Mouse (Mus musculus) kidney, adult 2 months (tissue): Measurements from ENCODE around the gene Dohh. TPM values are rescaled to one million over a fixed set of nuclear protein-coding genes. Genes with fewer than 3 reads are reported as not detected.

Experiments
- DNase-seq: peaks from one replicate; pipeline ENCODE4 v3.0.0; 2021
- H3K27ac ChIP-seq: fragments of 200-500 bp; 2 replicates; pipeline ENCODE4 v1.5.1; 2012; ENCODE audit warnings: low read depth, low read length, control low read depth, inconsistent platforms; ENCODE audit not compliant: insufficient read depth
- H3K27me3 ChIP-seq: fragments of 200-500 bp; replicated peaks from 2 replicates; pipeline ENCODE4 v1.6.1; 2012; ENCODE audit warnings: mild to moderate bottlenecking, moderate library complexity, low read length, inconsistent platforms; ENCODE audit not compliant: control insufficient read depth, insufficient read depth
- H3K36me3 ChIP-seq: fragments of 200-500 bp; 2 replicates; pipeline ENCODE4 v1.6.1; 2012; ENCODE audit warnings: mild to moderate bottlenecking, moderate library complexity, low read length, inconsistent platforms; ENCODE audit not compliant: control insufficient read depth, insufficient read depth
- H3K4me1 ChIP-seq: fragments of 200-500 bp; 2 replicates; pipeline ENCODE4 v1.6.1; 2011; ENCODE audit warnings: low read length; ENCODE audit not compliant: control insufficient read depth, insufficient read depth
- H3K4me3 ChIP-seq: fragments of 200-500 bp; 2 replicates; pipeline ENCODE4 v1.5.1; 2011; ENCODE audit warnings: mild to moderate bottlenecking, low read depth, low read length, control low read depth; ENCODE audit not compliant: insufficient read depth
- CTCF ChIP-seq: fragments of 200-500 bp; conservative IDR thresholded peaks from 2 replicates; pipeline ENCODE4 v1.5.1; 2011; ENCODE audit warnings: low read depth, mild to moderate bottlenecking, control low read depth, low read length, moderate library complexity, mixed read lengths; ENCODE audit not compliant: insufficient read depth, insufficient read length
- POLR2A ChIP-seq: fragments of 200-500 bp; IDR thresholded peaks from one replicate; pipeline ENCODE4 v1.6.1; 2011; ENCODE audit warnings: low read depth, low read length, control low read depth
- WGBS: fragments of 180-500 bp; shearing (Covaris S2); methylation state at CpG from one replicate; pipeline ENCODE4 v1.1.7; 2018; 5-methylcytosine and 5-hydroxymethylcytosine counted together
- polyA plus RNA-seq: library from polyadenylated mRNA; depleted of rRNA; stranded (reverse); fragments of >200 nt; gene quantifications from 2 replicates; pipeline ENCODE4 v1.2.3, GENCODE M21; 2012

The Dohh gene
- polyA plus RNA-seq, 1 experiment: 60.6 TPM

DNA sequence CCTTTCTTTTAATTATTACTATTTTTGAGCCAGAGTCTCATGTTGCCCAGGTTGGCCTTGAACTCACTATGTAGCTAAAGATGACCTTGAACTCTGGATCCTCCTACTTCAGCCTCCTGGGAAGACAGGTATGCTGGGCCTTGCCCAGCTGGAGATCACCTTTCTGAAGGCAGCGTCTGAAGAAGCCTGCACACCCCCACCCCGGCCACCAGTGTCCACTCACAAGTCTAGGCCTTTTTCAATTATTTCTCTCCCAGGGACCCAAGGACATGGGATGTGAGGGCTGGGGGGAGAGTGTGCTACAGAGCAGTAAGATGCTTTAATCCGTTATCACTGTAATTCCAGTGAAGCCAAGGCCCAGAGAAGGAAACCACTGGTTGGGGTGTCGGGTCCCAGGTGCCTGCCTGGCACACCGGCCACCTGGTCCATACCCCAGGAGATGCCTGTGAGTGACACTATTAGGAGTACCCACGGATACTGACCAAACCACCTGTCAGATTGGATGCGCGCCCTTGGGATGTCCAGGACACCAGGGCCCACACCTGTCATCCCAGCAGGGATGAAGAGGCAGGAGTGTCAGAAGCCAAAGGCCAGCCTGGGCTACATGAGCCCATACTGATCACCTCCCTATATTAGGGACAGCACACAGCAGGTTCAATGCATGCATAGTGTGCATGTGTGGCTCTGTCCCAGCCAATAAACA lies 43.7 kb downstream of the Dohh start:
- TF ChIP-seq CTCF (no peak), POLR2A (no peak)
- peaks cover 37% of the 10 kb centered on the region for H3K4me1 ChIP-seq
- H3K27me3 ChIP-seq: no peaks in the 10 kb centered on the region
- H3K36me3 ChIP-seq: no peaks in the 10 kb centered on the region
- H3K4me3 ChIP-seq: no peak overlapping the region
- peak overlapping the region; percentile 69 for H3K27ac ChIP-seq
- WGBS: 87% methylated on average over 8 of the region's 8 CpGs
- DNase-seq: no peak

DNA sequence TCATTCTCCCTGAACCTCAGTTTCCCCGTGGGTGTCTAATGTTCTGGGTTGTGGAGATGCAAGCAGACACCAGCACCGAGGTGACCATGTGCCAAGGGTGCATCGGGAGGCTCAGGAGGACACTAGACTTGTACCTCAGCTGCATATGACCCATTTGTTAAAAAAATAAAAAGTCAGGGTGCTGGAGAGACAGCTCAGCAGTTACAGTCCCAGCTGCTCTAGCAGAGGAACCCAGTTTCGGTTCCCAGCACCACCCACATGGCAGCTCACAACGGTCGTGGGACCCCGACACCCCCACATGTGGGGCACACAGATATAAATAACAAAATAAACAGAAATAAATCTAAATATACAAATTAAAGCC lies 44.3 kb downstream of the Dohh start:
- Histone ChIP-seq H3K27ac (no peak overlapping the region), H3K4me1 (peaks cover 41% of the 10 kb centered on the region), H3K27me3 (no peaks in the 10 kb centered on the region), H3K36me3 (no peaks in the 10 kb centered on the region), H3K4me3 (no peak overlapping the region)
- no peak for DNase-seq
- 87% methylated on average over 7 of the region's 7 CpGs for WGBS
- no peak for TF ChIP-seq POLR2A
- no peak for TF ChIP-seq CTCF

DNA sequence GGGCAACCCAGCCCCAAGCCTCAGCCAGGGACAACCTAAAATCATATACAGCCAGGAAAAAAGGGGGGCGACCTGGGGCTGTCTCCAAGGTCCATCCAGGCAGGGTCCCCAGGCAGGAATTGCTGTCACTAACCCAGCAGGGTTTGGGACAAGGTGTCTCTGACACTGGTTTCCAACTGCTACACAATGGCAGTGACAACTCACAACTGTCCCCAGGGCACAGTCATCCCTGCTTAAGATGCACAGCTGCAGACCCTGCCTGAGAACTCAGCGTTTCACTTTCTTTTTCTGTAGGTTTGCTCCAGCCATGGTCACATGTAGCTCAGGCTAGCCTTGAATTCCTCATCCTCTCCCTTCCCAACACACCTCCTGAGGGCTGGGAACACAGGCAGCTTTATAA lies 44.9 kb downstream of the Dohh start:
- H3K27ac ChIP-seq: peak overlapping the region; percentile 98
- DNase-seq: no peak
- H3K36me3 ChIP-seq: no peaks in the 10 kb centered on the region
- 54% methylated on average over 2 of the region's 2 CpGs for WGBS
- TF ChIP-seq CTCF (no peak), POLR2A (no peak)
- H3K27me3 ChIP-seq: no peaks in the 10 kb centered on the region
- H3K4me1 ChIP-seq: peaks cover 41% of the 10 kb centered on the region
- no peak overlapping the region for H3K4me3 ChIP-seq

DNA sequence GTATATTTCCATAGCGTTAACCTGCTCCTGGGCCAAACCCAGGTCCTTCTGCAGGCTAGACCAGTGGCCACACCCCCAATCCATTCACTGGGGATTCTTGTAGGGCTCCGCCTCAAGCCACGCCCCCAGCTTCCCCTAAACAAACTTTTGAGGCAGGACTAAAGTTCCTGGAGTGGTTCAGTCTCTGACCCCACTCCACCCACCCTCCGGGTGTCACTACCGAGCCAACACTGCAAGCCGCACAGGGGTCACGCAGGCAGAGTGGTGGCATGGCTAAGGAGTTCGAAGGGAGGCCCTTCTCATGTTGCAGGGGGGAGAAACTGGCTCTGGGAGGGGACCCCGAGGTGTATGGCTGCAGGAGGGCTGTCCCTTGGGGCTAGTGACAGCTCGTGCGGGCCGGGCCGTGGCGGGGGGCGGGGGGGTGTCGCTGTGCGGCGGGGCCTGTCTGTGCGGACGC lies 45.4 kb downstream of the Dohh start:
- H3K27me3 ChIP-seq: no peaks in the 10 kb centered on the region
- H3K4me3 ChIP-seq: peak overlapping the region; percentile 78
- no peaks in the 10 kb centered on the region for H3K36me3 ChIP-seq
- DNase-seq: peak; percentile 98
- peaks cover 39% of the 10 kb centered on the region for H3K4me1 ChIP-seq
- TF ChIP-seq POLR2A (peak; percentile 72), CTCF (0 out of 2 replicates have a peak, but pooled peaks have one; percentile 4)
- WGBS: under 1% methylated on average over 20 of the region's 20 CpGs
- H3K27ac ChIP-seq: peak overlapping the region; percentile 98

DNA sequence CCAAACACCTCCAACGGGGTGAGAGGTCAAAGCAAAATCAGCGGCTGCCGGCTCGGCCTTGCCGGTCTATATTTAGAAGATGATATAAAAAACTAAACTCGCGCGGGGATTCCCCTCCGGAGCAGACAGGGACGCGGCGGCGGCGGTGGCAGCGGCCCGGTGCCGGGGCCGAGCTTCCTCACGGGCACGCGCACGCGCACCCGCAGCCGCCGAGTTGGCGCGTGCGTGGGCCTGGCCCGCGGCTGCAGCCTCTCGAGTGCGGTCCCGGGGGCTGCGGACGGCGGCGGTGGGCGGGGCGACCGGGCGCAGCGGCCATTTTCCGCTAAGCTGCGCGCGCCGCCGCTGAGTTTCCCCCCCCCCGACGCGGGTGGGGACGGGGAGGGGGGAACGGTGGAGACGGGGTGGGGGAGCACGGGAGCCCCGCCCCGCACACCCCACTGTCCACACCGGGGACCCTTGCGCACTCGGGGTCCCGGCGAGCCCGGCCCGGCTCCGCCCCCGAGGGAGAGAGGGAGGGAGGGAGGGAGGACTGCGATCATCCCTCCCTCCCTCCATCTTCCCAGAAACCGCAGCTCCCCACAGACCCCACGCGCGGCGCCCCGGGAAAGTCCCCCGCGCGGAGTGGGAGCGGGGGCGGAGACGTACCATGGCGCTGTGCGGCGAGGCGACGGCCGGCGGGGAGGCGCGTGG lies 46.1 kb downstream of the Dohh start:
- Histone ChIP-seq H3K4me1 (peaks cover 42% of the 10 kb centered on the region), H3K36me3 (no peaks in the 10 kb centered on the region), H3K27ac (peak overlapping the region; percentile 98), H3K27me3 (no peaks in the 10 kb centered on the region), H3K4me3 (peak overlapping the region; percentile 78)
- WGBS: 1% methylated on average over 70 of the region's 89 CpGs
- TF ChIP-seq POLR2A: no peak
- no peak for TF ChIP-seq CTCF
- peak; percentile 88 for DNase-seq

DNA sequence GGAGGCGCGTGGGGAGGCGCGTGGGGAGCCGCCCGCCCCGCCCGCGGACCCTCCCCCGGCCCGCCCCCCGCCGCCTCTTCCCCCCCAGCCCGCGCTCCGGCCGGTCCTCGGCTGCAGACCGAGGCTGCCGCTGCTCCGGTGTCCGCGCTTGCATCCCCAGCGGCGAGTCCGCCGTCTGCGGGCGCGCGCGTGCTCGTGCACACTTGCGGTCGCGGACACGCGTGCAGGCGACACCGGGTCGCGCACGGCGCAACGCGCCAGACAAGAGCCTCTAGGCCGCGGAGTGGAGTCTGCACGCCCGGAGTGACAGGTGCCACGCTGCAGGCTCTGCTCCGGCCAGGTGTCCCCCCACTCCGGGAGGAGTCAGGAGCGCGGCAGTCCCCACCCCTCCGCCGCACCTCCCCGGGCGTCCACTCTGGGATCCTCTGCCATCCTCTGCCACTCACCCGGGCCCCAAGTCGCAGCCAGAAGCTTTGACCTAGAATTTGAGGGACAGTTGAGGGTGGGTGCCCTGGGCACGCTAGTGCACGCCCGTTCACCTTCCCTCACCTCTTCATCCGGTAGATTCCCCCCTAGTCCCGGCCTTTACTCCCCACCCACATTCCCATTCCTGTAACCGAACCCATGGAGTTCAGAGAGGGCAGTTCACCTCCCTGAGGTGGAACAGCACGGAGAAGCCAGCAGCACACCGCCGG lies 46.8 kb downstream of the Dohh start:
- Histone ChIP-seq H3K4me3 (peak overlapping the region; percentile 78), H3K27ac (peak overlapping the region; percentile 94), H3K4me1 (peaks cover 42% of the 10 kb centered on the region), H3K27me3 (no peaks in the 10 kb centered on the region), H3K36me3 (no peaks in the 10 kb centered on the region)
- DNase-seq: peak; percentile 76
- 2% methylated on average over 56 of the region's 70 CpGs for WGBS
- TF ChIP-seq POLR2A: peak; percentile 8
- TF ChIP-seq CTCF: no peak
